Mouse (Mus musculus) heart, embryonic 12.5 days (tissue): Measurements from ENCODE around the gene Hdlbp. TPM values are rescaled to one million over a fixed set of nuclear protein-coding genes. Genes with fewer than 3 reads are reported as not detected.
"Not testable (repeated sequence)": the region's sequence is repeated elsewhere in the genome, so short reads cannot be mapped to it uniquely, and the experiment has no call there.

Experiments
- ATAC-seq: fragments of 200-750 bp; cut with Nextera tagmentation; 2 replicates; pipeline ENCODE4 v1.8.0; 2017; ENCODE audit warnings: moderate TSS enrichment, moderate library complexity; ENCODE audit not compliant: insufficient number of reproducible peaks, low FRiP score
- H3K27ac ChIP-seq: fragments of 300-500 bp; sonication (generic); 2 replicates; pipeline ENCODE4 v1.5.1; 2016; ENCODE audit warnings: mild to moderate bottlenecking, moderate library complexity; ENCODE audit not compliant: poor library complexity, severe bottlenecking
- H3K27me3 ChIP-seq: fragments of 300-500 bp; sonication (generic); replicated peaks from 2 replicates; pipeline ENCODE4 v1.6.1; 2016; ENCODE audit warnings: mild to moderate bottlenecking, moderate library complexity
- H3K36me3 ChIP-seq: fragments of 300-500 bp; sonication (generic); 2 replicates; pipeline ENCODE4 v1.6.1; 2016; ENCODE audit warnings: mild to moderate bottlenecking, moderate library complexity
- H3K4me1 ChIP-seq: fragments of 300-500 bp; sonication (generic); replicated peaks from 2 replicates; pipeline ENCODE4 v1.6.1; 2016; ENCODE audit warnings: mild to moderate bottlenecking
- H3K4me2 ChIP-seq: fragments of 300-500 bp; sonication (generic); 2 replicates; pipeline ENCODE4 v1.6.1; 2016; ENCODE audit warnings: mild to moderate bottlenecking, moderate library complexity
- H3K4me3 ChIP-seq: fragments of 300-500 bp; sonication (generic); 2 replicates; pipeline ENCODE4 v1.5.1; 2016; ENCODE audit warnings: mild to moderate bottlenecking
- H3K9ac ChIP-seq: fragments of 300-500 bp; sonication (generic); 2 replicates; pipeline ENCODE4 v1.6.1; 2016; ENCODE audit warnings: mild to moderate bottlenecking, moderate library complexity
- H3K9me3 ChIP-seq: fragments of 300-500 bp; sonication (generic); replicated peaks from 2 replicates; pipeline ENCODE4 v1.6.1; 2016; ENCODE audit warnings: mild to moderate bottlenecking, moderate library complexity
- WGBS: fragments of 180-500 bp; shearing (Covaris S2); methylation state at CpG from one replicate; pipeline ENCODE4 v1.1.7; 2016; 5-methylcytosine and 5-hydroxymethylcytosine counted together
- polyA plus RNA-seq: library from polyadenylated mRNA; unstranded; fragments of >200 nt; fragmentation: Nextera tagmentation; extraction: Ambion mirVana; gene quantifications from 2 replicates; pipeline ENCODE4 v1.2.1, GENCODE M21; 2016

The Hdlbp gene
- polyA plus RNA-seq = 166 and 168 TPM in 2 replicates

- Histone ChIP-seq H3K4me1 (peaks cover 12% of the 10 kb centered on the region), H3K9ac (peak within 1 kb of the TSS; percentile 94), H3K4me3 (peak within 1 kb of the TSS; percentile 89), H3K36me3 (no peaks in the 10 kb centered on the region), H3K9me3 (no peaks in the 10 kb centered on the region), H3K27ac (peak within 1 kb of the TSS; percentile 97), H3K27me3 (no peaks in the 10 kb centered on the region), H3K4me2 (peak within 1 kb of the TSS; percentile 81)
- under 1% methylated on average over 74 of the region's 74 CpGs for WGBS
- ATAC-seq = peak; percentile 97
These were observed at the start of gene Hdlbp for GRCm38 (mm10) chr1:93478586-93479475. Gene Hdlbp, minus strand, starts transcription at chr1:93478815.

GRCm38 (mm10) chr1:93522325-93522724 is 43.7 kb upstream of the Hdlbp start:
- no peaks in the 10 kb centered on the region for H3K36me3 ChIP-seq
- no peak overlapping the region for H3K4me2 ChIP-seq
- H3K4me1 ChIP-seq = peaks cover 7% of the 10 kb centered on the region; the same call in 1 of the 2 replicates
- H3K4me3 ChIP-seq = no peak overlapping the region
- ATAC-seq = no peak
- H3K9ac ChIP-seq = no peak overlapping the region
- no peaks in the 10 kb centered on the region for H3K9me3 ChIP-seq
- 57% methylated on average over 1 of the region's 1 CpGs for WGBS
- no peak overlapping the region for H3K27ac ChIP-seq
- H3K27me3 ChIP-seq = no peaks in the 10 kb centered on the region

GRCm38 (mm10) chr1:93521491-93521890 is 42.9 kb upstream of the Hdlbp start:
- 93% methylated on average over 2 of the region's 2 CpGs for WGBS

GRCm38 (mm10) chr1:93513221-93513620 is 34.6 kb upstream of the Hdlbp start:
- no peak overlapping the region for H3K27ac ChIP-seq
- H3K9ac ChIP-seq = no peak overlapping the region
- WGBS = 78% methylated on average over 14 of the region's 14 CpGs
- ATAC-seq = no peak
- no peak overlapping the region for H3K4me3 ChIP-seq
- peaks cover 12% of the 10 kb centered on the region for H3K36me3 ChIP-seq
- peaks cover 24% of the 10 kb centered on the region for H3K4me1 ChIP-seq
- H3K9me3 ChIP-seq = no peaks in the 10 kb centered on the region
- peak overlapping the region; percentile 89; the same call in 1 of the 2 replicates for H3K4me2 ChIP-seq
- no peaks in the 10 kb centered on the region for H3K27me3 ChIP-seq

More at GRCm38 (mm10) chr1:93521491-93521890, 42.9 kb upstream of the Hdlbp start:
- Histone ChIP-seq H3K4me3 (no peak overlapping the region), H3K9me3 (no peaks in the 10 kb centered on the region), H3K27ac (no peak overlapping the region), H3K4me1 (peaks cover 7% of the 10 kb centered on the region; the same call in 1 of the 2 replicates), H3K27me3 (no peaks in the 10 kb centered on the region), H3K4me2 (no peak overlapping the region), H3K36me3 (no peaks in the 10 kb centered on the region), H3K9ac (no peak overlapping the region)
- no peak for ATAC-seq

GRCm38 (mm10) chr1:93512351-93512690 is 33.7 kb upstream of the Hdlbp start:
- no peaks in the 10 kb centered on the region for H3K9me3 ChIP-seq
- peaks cover 24% of the 10 kb centered on the region for H3K4me1 ChIP-seq
- H3K4me3 ChIP-seq = peak overlapping the region; percentile 93
- peak overlapping the region; percentile 89 for H3K4me2 ChIP-seq
- peak; percentile 42 for ATAC-seq
- peak overlapping the region; percentile 93 for H3K9ac ChIP-seq
- no peaks in the 10 kb centered on the region for H3K27me3 ChIP-seq
- WGBS = 3% methylated on average over 15 of the region's 15 CpGs
- peaks cover 18% of the 10 kb centered on the region for H3K36me3 ChIP-seq
- H3K27ac ChIP-seq = peak overlapping the region; percentile 79

GRCm38 (mm10) chr1:93511585-93512350 is 33.2 kb upstream of the Hdlbp start, which contains the start of gene Farp2:
Gene Farp2, plus strand, starts transcription at chr1:93512079.
- H3K4me2 ChIP-seq = peak within 1 kb of the TSS; percentile 89
- peak within 1 kb of the TSS; percentile 93 for H3K9ac ChIP-seq
- peak within 1 kb of the TSS; percentile 79 for H3K27ac ChIP-seq
- peaks cover 21% of the 10 kb centered on the region for H3K36me3 ChIP-seq
- peaks cover 24% of the 10 kb centered on the region for H3K4me1 ChIP-seq
- under 1% methylated on average over 67 of the region's 71 CpGs for WGBS
- H3K4me3 ChIP-seq = peak within 1 kb of the TSS; percentile 93
- no peaks in the 10 kb centered on the region for H3K9me3 ChIP-seq
- ATAC-seq = peak; percentile 99
- H3K27me3 ChIP-seq = no peaks in the 10 kb centered on the region

GRCm38 (mm10) chr1:93508576-93508975 is 30.0 kb upstream of the Hdlbp start:
- H3K4me1 ChIP-seq = peaks cover 19% of the 10 kb centered on the region
- H3K9ac ChIP-seq, H3K27ac ChIP-seq, H3K4me2 ChIP-seq, H3K27me3 ChIP-seq, H3K9me3 ChIP-seq, ATAC-seq, H3K4me3 ChIP-seq: not testable (repeated sequence)
- peaks cover 43% of the 10 kb centered on the region for H3K36me3 ChIP-seq
- WGBS = 31% methylated on average over 1 of the region's 1 CpGs

GRCm38 (mm10) chr1:93506944-93507676 is 28.5 kb upstream of the Hdlbp start:
- peaks cover 7% of the 10 kb centered on the region for H3K4me1 ChIP-seq
- H3K27ac ChIP-seq = no peak overlapping the region
- no peak overlapping the region for H3K4me2 ChIP-seq
- ATAC-seq = no peak
- H3K27me3 ChIP-seq = no peaks in the 10 kb centered on the region
- no peaks in the 10 kb centered on the region for H3K9me3 ChIP-seq
- no peak overlapping the region for H3K9ac ChIP-seq
- peaks cover 53% of the 10 kb centered on the region for H3K36me3 ChIP-seq
- 51% methylated on average over 10 of the region's 10 CpGs for WGBS
- no peak overlapping the region for H3K4me3 ChIP-seq

GRCm38 (mm10) chr1:93495312-93495711 is 16.7 kb upstream of the Hdlbp start:
- Histone ChIP-seq H3K4me3 (no peak overlapping the region), H3K4me1 (no peaks in the 10 kb centered on the region), H3K4me2 (no peak overlapping the region), H3K27ac (no peak overlapping the region), H3K27me3 (no peaks in the 10 kb centered on the region), H3K9ac (no peak overlapping the region), H3K36me3 (peaks cover 55% of the 10 kb centered on the region), H3K9me3 (no peaks in the 10 kb centered on the region)
- ATAC-seq = no peak
- WGBS = 86% methylated on average over 3 of the region's 3 CpGs

- not testable (repeated sequence) for ATAC-seq
These were observed 7.7 kb upstream of the Hdlbp start for GRCm38 (mm10) chr1:93486302-93486701.

More at GRCm38 (mm10) chr1:93486302-93486701, 7.7 kb upstream of the Hdlbp start:
- Histone ChIP-seq H3K36me3 (peaks cover 10% of the 10 kb centered on the region), H3K4me1 (peaks cover 13% of the 10 kb centered on the region)
- H3K27me3 ChIP-seq, H3K27ac ChIP-seq, H3K4me2 ChIP-seq, H3K9me3 ChIP-seq, H3K4me3 ChIP-seq, H3K9ac ChIP-seq: not testable (repeated sequence)
- WGBS = 85% methylated on average over 3 of the region's 3 CpGs
